Mouse (Mus musculus): ENCODE measurements around the gene Olfr1396.

The Olfr1396 gene

DNA sequence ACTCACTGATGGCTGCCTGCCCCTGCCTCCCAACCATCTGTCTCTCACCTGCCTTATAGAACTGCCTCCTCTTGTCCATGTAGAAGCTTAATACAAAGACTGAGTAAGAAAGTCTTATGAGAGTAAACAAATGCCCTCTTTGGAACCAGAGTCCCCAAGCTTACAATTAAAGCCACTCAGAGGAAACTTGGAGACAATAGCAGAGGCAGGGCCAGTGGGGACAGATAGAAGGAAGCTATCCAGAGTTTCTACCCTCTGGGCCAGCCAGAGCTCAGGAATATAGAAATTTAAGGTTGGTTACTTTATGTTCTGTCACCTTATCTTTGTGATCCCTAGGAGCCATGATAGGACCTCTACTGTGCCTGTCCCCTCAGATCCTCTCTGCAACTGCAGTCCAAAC, at the start of gene Olfr1396:
Gene Olfr1396, minus strand, starts transcription at position 101 of the 400 bp plus-strand sequence.
- DNase-seq (ENCODE audit: low spot score): no peak

DNA sequence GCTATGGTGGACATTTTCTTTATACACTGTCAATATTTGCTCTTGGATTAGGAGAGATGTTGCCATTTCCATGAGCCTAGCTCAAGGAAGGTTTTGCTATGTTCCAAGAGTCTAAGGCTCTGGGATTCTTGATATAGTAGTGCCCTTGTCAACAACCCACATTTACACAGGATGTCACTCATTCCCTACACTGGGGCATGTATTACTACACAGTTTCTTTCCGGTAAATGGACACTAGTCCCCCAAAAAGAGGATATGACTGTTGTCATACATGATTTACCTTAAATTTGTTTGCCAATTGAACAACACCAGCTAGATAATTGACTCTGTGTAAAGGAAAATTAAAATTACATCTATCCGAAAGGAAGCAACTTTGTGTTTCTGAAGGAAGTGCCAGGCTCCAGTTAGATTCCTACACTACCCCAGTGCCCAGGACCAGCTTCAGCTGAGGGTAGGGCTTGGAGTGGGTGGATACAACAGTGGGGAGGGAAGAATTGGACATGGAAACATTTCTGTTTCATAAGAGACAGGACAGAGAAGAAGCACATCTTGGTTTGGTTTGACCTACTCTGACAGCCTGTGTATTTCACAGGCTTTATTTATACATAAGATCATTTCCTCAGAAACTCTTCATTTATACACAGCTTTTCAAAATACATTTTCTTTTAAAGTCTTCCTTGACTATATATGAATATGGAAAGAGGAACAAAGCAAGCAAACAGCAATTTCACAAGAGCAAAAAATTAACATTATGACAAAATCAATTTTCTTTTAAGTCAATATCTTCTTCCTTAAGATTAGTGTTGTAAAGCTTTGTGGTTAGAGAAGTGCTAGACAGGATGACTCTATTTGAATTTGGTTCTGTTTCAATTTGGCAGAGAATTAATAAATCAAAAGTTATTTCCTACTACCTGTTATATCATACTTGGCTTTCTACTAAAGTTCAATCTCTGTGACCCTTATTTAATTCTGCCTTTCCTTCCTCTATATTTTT, 42.4 kb upstream of the Olfr1396 start:
- no peak for DNase-seq (ENCODE audit: low spot score)

DNA sequence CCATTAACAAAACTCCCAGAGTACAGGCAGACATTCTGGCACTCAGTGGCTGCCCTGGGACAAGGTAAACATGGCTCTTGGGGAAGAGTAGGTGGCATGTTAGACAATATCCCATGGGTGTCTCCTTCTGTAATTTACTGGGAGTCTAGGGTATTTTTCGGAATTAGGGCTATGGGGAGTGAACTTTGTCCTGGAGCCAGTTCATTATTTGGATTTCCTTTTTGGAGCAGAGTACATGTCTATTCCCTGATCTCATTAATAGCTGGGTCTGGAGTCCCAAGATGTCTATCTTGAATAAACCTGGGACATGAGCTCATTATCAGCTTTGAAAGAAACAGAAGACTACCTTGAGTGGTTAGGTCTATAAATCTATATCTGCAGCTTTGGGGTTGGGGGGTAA, 39.4 kb upstream of the Olfr1396 start, which contains the start of gene Olfr1394:
Gene Olfr1394, plus strand, starts transcription at position 301 of the 400 bp plus-strand sequence.
- no peak for DNase-seq (ENCODE audit: low spot score)

DNA sequence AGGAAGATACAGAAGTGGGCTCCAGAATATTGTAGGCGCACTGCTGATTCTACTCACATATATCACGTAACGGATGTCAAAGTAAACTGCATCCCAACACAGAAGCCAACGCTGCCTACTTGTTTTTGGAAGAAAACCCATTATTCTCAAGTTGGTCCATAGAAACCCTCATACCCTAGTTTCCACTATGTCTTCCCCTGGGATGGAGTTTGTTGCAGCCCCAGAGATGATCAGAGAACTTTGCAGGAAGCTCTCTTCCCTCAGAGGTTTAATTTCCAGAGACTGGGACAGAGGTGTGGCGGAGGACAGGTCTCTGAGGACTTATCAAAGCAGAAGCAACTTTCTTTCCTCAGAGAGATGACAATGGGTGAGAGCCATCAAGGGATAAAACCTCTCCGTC, 27.3 kb upstream of the Olfr1396 start, which contains the start of gene Olfr1395:
Gene Olfr1395, plus strand, starts transcription at position 301 of the 400 bp plus-strand sequence.
- DNase-seq (ENCODE audit: low spot score): no peak

DNA sequence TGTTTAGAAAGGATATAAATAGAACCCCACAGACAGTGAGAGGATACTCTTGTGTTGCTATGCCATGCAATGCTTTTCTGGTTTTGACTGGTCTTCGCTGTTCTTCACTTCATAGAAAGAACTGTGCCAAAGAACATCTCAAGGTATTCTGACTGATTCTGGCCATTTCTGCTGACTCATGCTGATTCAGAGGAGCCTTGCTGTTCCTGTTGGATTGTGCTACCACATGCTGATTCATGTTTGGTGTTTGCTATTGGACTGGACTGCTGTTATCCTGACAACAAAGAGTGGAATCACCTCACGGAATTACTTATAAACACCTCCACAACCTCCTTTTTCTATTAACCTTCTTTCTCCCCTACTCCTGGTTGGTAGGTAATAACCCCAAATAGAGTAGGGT, 9.5 kb upstream of the Olfr1396 start:
- DNase-seq (ENCODE audit: low spot score): no peak

DNA sequence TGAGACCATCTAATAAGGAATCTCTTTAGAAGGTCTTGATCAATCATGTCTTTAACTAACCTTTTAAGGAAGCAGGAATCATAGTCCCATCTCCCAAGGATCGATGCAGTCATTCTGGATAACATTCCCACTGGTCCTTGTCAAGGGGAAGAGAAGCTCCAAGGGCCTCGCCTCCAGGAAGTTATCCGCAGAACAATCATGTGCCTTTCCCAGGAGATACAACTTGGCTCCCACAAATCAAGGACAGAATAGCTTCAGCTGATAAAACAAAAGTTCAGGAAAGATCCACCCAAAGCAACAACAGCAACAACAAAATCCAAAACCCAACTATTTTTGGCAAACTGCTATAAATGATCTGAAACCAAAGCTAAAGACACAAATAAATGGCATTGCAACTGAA, 5.0 kb upstream of the Olfr1396 start:
- DNase-seq (ENCODE audit: low spot score): no peak

DNA sequence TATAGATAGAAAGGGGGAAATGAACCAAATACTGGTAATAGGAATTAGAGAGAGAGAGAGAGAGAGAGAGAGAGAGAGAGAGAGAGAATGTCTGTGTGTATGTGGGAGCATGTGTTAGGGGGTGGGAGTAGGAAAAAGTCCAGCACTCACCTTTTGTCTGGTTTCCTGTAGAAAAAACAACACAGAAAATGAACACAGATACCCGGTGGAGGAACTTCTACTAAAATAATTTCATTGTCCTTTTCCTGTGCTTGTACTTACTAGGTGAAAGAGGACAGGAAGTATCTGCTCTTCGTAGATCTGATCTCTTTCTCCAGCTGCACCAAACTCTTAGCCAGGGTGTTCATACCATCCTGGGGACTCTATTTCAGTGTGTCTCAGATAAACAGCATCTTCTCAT, 516 bp downstream of the Olfr1396 start:
- no peak for DNase-seq (ENCODE audit: low spot score)

DNA sequence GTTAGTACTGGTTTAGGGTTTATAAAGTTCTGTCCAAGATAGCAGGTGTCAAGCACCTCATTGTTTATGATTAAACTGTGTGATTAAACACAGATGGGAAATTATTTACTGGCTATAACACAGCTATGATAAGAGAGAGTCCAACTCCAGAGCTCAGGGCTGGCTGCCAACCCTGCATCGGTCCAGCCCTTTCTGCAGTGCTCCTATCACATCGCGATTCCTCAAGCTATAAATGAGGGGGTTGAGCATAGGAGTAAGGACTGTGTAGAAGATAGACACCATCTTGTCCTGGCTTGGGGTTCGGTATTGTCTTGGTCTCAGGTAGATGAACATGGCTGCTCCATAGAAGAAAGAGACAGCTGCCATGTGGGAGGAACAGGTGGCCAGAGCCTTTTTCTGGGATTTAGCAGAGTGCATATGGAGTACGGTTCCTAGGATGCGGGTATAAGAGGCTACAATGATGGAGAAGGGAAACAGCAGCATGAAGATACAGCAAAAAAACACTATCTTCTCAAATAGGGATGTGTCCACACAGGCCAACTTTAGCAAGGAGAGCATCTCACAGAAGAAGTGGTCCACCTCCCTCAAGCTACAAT, 2.0 kb downstream of the Olfr1396 start:
- DNase-seq (ENCODE audit: low spot score): no peak

DNA sequence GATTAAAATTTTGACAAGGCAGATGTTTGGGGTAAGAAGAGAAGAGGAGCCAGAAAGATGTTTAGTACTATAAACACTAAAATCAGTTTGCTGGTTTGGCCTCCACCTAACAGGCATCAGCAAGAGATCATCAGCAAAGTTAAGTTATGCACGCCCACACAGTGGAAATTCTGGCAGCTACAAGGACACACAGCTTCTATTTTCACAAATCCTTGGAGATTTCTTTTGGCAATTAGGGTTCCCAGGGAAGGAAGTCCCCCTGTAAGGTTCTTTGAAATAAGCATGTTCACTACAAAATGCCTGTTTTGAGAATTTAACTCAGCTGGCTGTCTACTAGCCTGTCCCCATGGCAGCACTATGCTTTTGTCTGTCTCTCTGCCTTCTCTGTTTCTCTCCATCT, 3.7 kb downstream of the Olfr1396 start:
- DNase-seq (ENCODE audit: low spot score): no peak

DNA sequence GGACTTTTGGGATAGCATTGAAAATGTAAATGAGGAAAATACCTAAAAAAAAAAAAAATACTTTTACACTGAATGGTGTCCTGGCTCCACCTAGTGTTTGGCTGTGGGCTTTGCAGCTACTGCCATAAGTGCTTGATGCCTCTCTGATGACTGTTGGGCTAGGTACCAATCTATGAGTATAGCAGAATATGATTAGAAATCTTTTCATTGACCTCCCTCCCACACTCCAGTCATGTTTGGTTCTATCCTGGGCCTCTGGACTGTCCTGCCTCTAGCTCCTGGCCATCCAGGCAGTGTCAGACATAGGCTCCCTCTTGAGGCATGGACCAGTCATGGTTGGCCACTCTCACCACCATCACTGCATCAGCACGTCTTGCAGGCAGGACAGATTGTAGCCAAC, 5.8 kb downstream of the Olfr1396 start:
- DNase-seq (ENCODE audit: low spot score): no peak

DNA sequence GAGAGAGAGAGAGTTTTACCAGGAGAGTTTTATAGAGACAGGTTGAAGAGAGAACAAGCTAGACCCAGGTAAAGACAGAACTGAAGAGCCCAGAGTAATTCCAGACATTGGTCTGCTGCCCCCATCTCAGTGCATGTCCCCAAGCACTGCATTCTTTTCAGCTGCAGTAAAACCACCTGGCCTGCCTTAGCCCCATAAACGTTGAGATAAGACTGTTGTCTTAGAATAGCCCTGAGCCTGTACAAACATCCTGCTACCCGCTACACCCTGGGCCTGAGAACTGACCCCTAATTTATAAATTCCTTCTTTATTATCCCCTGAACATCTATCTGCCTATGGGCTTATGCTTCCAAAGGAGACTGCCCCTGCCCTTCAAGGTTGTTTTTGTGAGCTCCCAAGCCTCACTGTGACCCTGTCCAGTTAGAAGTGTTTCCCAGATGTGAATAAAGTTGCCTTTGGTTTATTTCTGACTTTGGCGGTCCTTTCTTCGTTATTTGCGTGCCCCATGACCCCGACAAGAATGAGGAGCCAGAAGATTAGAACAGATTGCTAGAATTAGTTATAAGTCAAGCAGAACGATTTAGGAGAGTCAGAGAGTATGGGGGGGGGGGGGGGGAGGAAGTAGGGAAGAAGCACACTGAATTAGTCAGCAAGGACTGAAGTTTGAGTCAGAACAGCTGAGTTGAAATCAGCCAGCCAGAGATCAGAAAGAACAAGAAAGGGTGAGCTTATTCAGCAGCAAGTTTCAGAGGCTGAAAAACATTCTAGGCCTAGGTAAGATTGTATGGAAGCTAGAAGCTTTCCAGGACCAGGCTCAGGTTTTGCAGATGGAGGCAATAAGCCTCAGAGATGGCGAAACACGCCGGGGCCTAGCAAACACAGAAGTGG, 6.8 kb downstream of the Olfr1396 start:
- no peak for DNase-seq (ENCODE audit: low spot score)

DNA sequence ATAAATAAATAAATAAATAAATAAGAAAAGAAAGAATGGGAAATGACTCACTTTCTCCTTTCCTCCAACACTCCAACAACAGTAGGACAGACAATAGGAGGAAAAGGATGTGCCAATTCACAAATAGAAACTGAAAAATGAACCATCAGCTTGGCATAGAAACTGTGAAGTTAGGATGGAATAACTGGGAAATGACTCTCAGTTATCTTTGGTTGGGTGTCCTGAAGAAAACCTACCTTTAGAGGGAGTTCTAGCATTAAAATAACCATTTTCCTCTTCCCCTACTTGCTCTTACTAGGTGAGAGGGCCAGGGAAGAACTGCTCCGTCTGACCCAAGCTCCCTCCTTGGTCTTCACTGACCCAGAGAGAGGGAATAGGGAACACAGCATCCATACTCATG, 8.9 kb downstream of the Olfr1396 start:
- no peak for DNase-seq (ENCODE audit: low spot score)

DNA sequence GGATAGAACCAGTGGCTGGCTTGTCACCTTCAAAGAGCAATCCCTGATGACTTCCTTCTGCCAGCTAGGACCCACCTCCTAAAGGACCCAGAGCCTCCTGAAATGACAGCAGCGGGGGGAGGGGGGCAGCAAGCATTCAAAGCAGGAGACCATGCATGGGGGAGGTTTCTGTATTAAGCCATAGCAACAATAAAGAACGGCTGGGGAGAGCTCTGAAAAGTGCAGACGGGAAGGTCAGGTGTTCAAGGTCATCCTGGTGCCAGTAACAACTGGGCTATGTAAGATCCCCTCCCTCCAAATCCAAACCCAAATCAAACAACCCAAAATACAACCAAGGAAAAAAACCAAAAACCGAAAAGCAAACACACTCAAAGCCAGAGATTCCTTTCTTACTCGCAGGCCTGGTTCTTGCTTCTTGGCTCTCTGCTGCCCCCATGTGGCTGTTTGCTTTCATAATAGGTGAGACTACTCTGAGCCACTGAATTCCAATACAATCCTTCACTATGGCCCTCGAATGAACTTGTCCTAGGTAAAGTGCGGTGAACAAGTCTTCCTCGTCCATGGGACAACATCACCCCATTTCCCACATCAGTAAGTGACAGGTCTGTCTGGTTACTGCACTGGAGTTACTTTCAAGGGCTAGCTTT, 11.5 kb downstream of the Olfr1396 start:
- DNase-seq (ENCODE audit: low spot score): peak; percentile 71

DNA sequence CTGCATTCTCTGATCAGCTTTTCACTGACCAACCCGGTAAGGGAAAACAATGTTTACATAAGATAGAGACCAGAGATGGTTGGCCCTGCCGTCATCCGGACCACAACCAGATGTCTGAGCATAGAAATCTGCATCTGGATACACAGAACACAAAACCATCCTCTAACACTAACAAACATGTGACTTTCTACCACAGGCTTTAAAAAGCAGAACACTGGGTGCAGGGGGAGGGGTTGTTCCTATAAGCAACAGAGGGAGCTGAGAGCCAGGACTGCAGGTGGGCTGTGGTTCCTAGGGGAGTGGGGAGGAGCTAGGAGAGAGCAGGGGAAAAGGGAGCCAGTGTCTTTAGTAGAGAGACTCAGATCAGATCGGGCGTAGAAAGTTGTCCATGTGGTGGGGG, 13.2 kb downstream of the Olfr1396 start:
- no peak for DNase-seq (ENCODE audit: low spot score)

DNA sequence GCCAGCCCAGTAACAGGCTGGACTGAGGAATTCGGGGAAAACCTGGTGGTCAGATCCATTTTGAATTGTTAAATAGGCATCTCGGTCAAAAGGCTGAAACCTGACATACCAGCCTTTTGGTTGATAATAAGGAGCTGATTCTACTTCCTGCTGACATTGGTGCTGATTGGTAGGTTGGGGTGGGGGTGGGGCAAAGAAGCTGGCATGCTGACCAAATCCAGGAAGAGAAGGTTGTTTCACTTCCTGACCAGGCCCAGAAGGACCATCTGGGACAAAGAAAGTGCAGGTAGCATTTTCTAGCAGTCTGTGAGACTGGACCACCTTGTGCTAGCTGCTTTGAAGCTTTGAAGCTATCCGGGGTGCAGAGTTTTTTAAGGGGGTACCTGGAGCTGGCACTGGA, 14.3 kb downstream of the Olfr1396 start:
- no peak for DNase-seq (ENCODE audit: low spot score)

DNA sequence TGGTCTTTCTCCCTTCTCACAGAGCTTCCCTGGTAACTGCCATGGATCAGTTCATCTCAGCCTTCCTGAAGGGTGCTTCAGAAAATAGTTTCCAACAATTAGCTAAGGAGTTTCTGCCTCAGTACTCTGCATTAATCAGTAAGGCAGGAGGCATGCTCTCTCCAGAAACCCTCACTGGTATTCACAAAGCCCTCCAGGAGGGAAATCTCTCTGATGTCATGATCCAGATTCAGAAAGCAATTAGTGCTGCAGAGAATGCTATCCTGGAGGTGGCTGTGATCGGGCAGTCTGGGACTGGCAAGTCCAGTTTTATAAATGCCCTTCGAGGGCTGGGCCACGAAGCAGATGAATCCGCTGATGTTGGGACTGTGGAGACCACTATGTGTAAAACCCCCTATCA, 19.3 kb downstream of the Olfr1396 start:
- DNase-seq (ENCODE audit: low spot score): no peak

DNA sequence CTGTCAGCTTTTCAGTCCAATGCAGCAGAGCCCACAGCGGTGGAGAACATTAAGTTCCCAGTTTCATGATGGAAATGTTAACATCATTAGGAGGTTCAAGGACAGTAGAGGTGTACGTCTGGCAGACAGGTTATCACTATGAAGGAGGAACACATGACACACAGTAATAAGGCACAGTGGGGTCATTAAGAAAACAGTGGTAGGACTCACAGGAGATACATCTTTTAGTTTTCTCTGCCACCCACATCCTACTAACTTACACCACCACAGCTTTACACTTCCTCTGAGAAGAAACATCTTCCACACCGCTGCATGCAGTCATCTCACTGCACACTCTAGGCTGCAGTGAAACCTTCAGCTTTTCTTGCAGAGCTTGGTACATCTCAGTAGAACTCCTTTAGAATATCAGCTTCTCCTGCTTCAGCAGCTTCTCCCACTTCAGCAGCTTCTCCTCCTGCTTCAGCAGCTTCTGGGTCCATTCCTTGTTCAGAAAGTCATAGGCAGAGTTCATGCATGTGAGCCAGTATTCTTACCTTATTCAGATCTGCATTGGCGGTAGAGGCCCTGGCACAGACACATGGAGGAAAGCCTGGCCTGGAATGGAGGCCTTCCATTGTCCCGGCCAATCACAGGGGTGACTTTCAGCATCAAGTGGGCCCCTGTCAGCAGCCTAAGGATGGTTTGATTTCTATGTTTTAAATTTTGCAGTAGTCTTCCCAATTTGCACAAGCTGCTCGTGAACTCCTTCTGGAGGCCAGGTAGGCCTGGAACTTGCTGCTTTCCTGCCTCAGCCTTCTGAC, 20.6 kb downstream of the Olfr1396 start:
- DNase-seq (ENCODE audit: low spot score): no peak

DNA sequence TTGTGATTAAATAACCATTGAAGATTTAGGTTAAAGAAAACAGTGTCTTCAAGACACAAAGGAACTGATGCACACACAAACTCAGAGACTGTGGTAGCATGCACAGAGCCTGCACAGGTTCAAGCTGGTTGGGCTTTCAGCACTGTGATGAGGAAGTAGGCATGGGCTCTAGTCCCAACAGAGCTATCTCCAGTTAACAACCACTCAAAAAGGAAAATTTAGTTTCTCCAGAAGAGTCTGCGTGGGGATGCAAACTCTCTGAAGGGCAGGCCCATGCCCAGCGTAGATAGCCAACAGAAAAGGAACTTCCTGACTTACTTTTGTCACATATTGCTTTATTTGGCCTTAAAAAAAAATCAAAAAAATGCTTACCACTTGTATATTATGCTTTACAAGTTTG, 21.9 kb downstream of the Olfr1396 start:
- no peak for DNase-seq (ENCODE audit: low spot score)

DNA sequence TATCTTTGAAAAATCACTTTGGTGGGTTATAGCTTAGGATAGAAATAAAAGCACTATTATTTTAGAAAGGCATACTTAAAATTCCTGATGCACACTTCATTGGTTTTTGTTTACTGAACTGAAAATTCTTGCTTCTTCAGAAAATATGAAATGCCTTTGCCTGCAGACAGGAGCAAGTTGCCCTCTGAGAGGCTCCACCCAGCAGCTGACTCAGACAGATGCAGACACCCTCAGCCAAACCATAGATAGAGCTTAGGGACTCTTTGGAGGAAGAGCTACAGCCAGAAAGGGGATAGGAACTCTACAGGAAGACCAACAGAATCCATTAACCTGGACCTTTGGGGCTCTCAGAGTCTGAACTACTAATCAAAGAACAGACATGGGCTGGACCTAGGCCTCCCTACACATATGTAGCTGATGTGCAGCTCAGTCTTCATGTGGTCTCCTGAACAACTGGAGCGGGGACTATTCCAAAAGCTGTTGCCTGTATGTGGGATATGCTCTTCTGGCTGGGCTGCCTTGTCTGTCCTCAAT, 22.6 kb downstream of the Olfr1396 start:
- DNase-seq (ENCODE audit: low spot score): no peak

DNA sequence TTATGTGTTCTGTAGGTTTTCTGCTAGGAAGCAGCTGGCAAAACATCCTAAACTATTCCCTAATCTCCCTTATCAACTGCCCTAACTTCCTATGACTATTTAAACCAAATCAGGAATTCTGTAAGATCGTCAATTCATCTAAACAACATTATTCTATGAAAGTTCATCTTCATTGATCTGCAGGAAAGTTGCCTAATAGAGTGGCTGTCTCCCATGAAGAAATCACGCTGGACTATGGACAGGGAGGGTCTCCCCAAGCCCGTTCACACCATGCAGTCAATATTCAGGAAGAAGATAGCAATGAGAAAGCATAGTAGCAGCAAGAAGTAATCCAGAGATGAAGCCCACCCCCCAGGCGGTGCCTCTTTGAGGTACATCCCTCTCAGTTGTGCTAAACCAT, 23.5 kb downstream of the Olfr1396 start:
- DNase-seq (ENCODE audit: low spot score): no peak

DNA sequence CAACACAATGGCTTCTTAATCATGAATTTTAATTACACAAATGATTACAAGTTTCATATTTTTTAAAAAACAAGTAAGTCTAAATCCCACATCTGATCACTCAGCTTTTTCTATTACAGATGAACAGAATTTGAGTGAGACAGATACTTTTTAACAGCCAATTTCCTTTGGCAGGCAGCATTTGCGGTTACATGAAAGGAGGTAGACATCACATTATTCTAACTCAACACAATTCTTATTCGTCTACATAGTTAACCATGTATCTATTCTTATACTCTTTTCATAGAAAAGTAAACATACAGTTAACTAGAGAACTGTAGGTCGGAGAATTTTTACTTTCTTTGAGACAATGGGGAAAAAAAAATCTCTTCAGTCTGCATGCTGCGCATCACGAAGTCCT, 24.1 kb downstream of the Olfr1396 start:
- DNase-seq (ENCODE audit: low spot score): no peak
